Mouse (Mus musculus): ENCODE data around the gene Megf11.

GRCm38 (mm10) chr9:64633169-64633568, 247.7 kb downstream of the Megf11 start:
- no peak for TF ChIP-seq POLR2A (IDR thresholded peaks at IDR 0.05; ENCODE audit: insufficient read depth, low read depth, low read length)
- TF ChIP-seq CTCF (IDR thresholded peaks at IDR 0.05), result no peak
